Mouse (Mus musculus): Measurements from ENCODE around the gene Slc25a14.
A peak's percentile ranks its signal among the peaks of the same experiment; 100 is the strongest.

DNA sequence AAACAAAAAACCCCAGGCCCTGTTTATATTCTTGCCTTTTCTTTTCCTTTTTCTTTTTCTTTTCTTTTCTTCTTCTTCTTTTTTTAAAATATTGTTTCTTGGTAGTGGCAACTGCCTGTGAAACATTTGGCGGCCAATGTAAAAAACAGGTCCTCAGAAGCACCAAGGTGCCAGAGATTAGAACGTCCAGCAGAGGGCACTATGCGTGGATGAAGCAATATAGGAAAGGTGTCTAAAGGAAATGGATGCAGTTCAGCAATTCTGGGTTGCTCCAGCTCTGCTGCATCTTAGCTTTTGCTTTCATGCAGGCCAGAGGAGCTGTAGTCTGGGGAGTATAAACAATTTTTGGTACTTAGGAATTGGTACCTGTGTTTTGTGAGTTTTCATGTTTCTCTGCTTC is 60.2 kb downstream of the Slc25a14 start:
- TF ChIP-seq CTCF (IDR thresholded peaks at IDR 0.05; ENCODE audit: extremely low read depth, insufficient read length, insufficient replicate concordance, low read depth, low read length) (peak; percentile 30; the same call in 1 of the 2 replicates), POLR2A (IDR thresholded peaks at IDR 0.05; ENCODE audit: low read depth, low read length) (no peak)
